Mouse (Mus musculus) hindbrain, embryonic 10.5 days (tissue): ENCODE measurements around the gene Tuba4a. TPM values are rescaled to one million over a fixed set of nuclear protein-coding genes. Genes with fewer than 3 reads are reported as not detected.

Experiments used
- polyA plus RNA-seq: library from polyadenylated mRNA; unstranded; fragments of >200 nt; fragmentation: Nextera tagmentation; extraction: Ambion mirVana; gene quantifications from 2 replicates; pipeline ENCODE4 v1.2.1, GENCODE M21; 2016

The Tuba4a gene
- polyA plus RNA-seq, 1 experiment from 2014 or later: 10.8 TPM

Other genes starting within 250 kb of the Tuba4a start
- gene Nhej1, start 94.7 kb downstream of the Tuba4a start, polyA plus RNA-seq: 14.1 and 14.7 TPM in 2 replicates
- not detected in 2 replicates for gene Slc23a3, start 86.0 kb downstream of the Tuba4a start, polyA plus RNA-seq
- gene Cnppd1, start 77.2 kb downstream of the Tuba4a start, polyA plus RNA-seq: 53.5 and 67.2 TPM in 2 replicates
- gene Retreg2, start 77.1 kb downstream of the Tuba4a start, polyA plus RNA-seq: 46.0 and 63.4 TPM in 2 replicates
- gene Zfand2b, start 51.2 kb downstream of the Tuba4a start, polyA plus RNA-seq: 38.0 and 43.8 TPM in 2 replicates
- gene Abcb6, start 39.5 kb downstream of the Tuba4a start, polyA plus RNA-seq: 32.6 and 35.7 TPM in 2 replicates
- 21.6 and 23.8 TPM in 2 replicates for gene Ankzf1, start 27.7 kb downstream of the Tuba4a start, polyA plus RNA-seq
- 23.1 and 32.1 TPM in 2 replicates for gene Atg9a, start 27.7 kb downstream of the Tuba4a start, polyA plus RNA-seq
- 14.5 and 19.9 TPM in 2 replicates for gene Glb1l, start 9.1 kb downstream of the Tuba4a start, polyA plus RNA-seq
- 143 and 153 TPM in 2 replicates for gene Stk16, start 9.0 kb downstream of the Tuba4a start, polyA plus RNA-seq
- gene A630095N17Rik, start 12.2 kb upstream of the Tuba4a start, polyA plus RNA-seq: not detected in 2 replicates
- gene Dnajb2, start 16.5 kb upstream of the Tuba4a start, polyA plus RNA-seq: 28.9 and 37.5 TPM in 2 replicates
- gene Ptprn, start 44.6 kb upstream of the Tuba4a start, polyA plus RNA-seq: 3.9 and 7.9 TPM in 2 replicates
- gene Resp18, start 58.5 kb upstream of the Tuba4a start, polyA plus RNA-seq: 7.5 and 22.3 TPM in 2 replicates
- 154 and 199 TPM in 2 replicates for gene Dnpep, start 98.1 kb upstream of the Tuba4a start, polyA plus RNA-seq
- 3.8 and 4.5 TPM in 2 replicates for gene Des, start 140.5 kb upstream of the Tuba4a start, polyA plus RNA-seq
- 19.0 and 20.2 TPM in 2 replicates for gene Speg, start 155.4 kb upstream of the Tuba4a start, polyA plus RNA-seq
- gene Gmppa, start 216.1 kb upstream of the Tuba4a start, polyA plus RNA-seq: 62.3 and 91.2 TPM in 2 replicates
- 3.8 and 9.3 TPM in 2 replicates for gene Asic4, start 230.6 kb upstream of the Tuba4a start, polyA plus RNA-seq